Mouse (Mus musculus) ES-Bruce4 (cell line): ENCODE results near the gene Adap1. TPM values are rescaled to one million over a fixed set of nuclear protein-coding genes. Genes with fewer than 3 reads are reported as not detected.

ENCODE experiments used
- H3K27ac ChIP-seq: 2 replicates; pipeline ENCODE4 v1.5.1; 2012; ENCODE audit warnings: low read length, inconsistent platforms; ENCODE audit not compliant: insufficient read depth
- H3K27me3 ChIP-seq: 2 replicates; pipeline ENCODE4 v1.6.1; 2012; ENCODE audit warnings: mild to moderate bottlenecking, low read length, inconsistent platforms; ENCODE audit not compliant: control insufficient read depth, poor library complexity, insufficient read depth, severe bottlenecking
- H3K36me3 ChIP-seq: 2 replicates; pipeline ENCODE4 v1.6.1; 2012; ENCODE audit warnings: inconsistent platforms, mild to moderate bottlenecking, low read length, moderate library complexity; ENCODE audit not compliant: control insufficient read depth, poor library complexity, insufficient read depth, severe bottlenecking
- H3K4me1 ChIP-seq: one replicate; pipeline ENCODE4 v1.8.1; 2011; ENCODE audit warnings: low read length; ENCODE audit not compliant: control insufficient read depth, insufficient read depth
- H3K4me3 ChIP-seq: 2 replicates; pipeline ENCODE4 v1.5.1; 2011; ENCODE audit warnings: low read depth, mild to moderate bottlenecking, low read length
- H3K9ac ChIP-seq: 2 replicates; pipeline ENCODE4 v1.6.1; 2012; ENCODE audit warnings: low read depth, mild to moderate bottlenecking, inconsistent platforms; ENCODE audit not compliant: poor library complexity, severe bottlenecking
- H3K9me3 ChIP-seq: replicated peaks from 2 replicates; pipeline ENCODE4 v1.6.1; 2012; ENCODE audit warnings: mild to moderate bottlenecking, low read length, inconsistent platforms; ENCODE audit not compliant: control insufficient read depth, poor library complexity, insufficient read depth, severe bottlenecking
- CTCF ChIP-seq: IDR thresholded peaks from one replicate; pipeline ENCODE4 v1.8.1; 2011; ENCODE audit warnings: low read depth, low read length
- EP300 ChIP-seq: IDR thresholded peaks from 2 replicates; pipeline ENCODE4 v1.6.1; 2011; ENCODE audit warnings: low read depth, low read length; ENCODE audit not compliant: insufficient read depth
- POLR2A ChIP-seq: IDR thresholded peaks from one replicate; pipeline ENCODE4 v1.8.1; 2011; ENCODE audit warnings: low read length; ENCODE audit not compliant: insufficient read depth
- polyA plus RNA-seq: library from polyadenylated mRNA; stranded (reverse); fragments of >200 nt; gene quantifications from 2 replicates; pipeline ENCODE4 v1.2.4, GENCODE M21; 2011; ENCODE audit warnings: low read depth; ENCODE audit not compliant: missing spikeins, insufficient read depth, insufficient read length

Gene Adap1
- polyA plus RNA-seq, 1 experiment, result 16.5 TPM

- Histone ChIP-seq H3K27ac (no peak overlapping the region), H3K4me1 (no peaks in the 10 kb centered on the region), H3K9me3 (no peaks in the 10 kb centered on the region), H3K4me3 (no peak overlapping the region), H3K36me3 (no peaks in the 10 kb centered on the region), H3K27me3 (no peaks in the 10 kb centered on the region), H3K9ac (no peak overlapping the region)
- TF ChIP-seq CTCF (no peak), EP300 (no peak), POLR2A (no peak)
Observed at GRCm38 (mm10) chr5:139353946-139354345, 28.5 kb upstream of the Adap1 start.

DNA sequence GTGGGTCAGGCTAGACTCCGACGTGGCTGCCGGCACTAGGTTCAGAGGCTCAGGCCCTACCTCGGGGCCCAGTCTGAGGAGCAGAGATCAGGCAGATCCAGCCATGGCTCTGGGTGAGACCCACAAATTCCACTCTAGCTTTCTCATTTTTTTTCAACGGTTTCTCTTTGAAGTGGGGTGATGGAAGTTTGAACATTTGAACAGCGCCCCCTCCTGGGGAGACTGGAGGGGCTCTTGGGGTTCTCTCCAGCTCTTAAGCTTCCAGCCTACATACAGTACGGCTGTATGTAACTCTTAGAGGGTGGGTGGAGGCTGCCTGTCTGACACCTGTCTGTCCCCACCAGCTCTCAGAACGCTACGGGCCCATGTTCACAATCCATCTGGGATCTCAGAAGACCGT is 28.1 kb upstream of the Adap1 start:
- no peak overlapping the region for H3K4me3 ChIP-seq
- no peaks in the 10 kb centered on the region for H3K36me3 ChIP-seq
- no peak overlapping the region for H3K9ac ChIP-seq
- H3K4me1 ChIP-seq, result no peaks in the 10 kb centered on the region
- TF ChIP-seq CTCF (peak; percentile 31), EP300 (no peak), POLR2A (no peak)
- no peaks in the 10 kb centered on the region for H3K9me3 ChIP-seq
- no peaks in the 10 kb centered on the region for H3K27me3 ChIP-seq
- H3K27ac ChIP-seq, result no peak overlapping the region

GRCm38 (mm10) chr5:139352317-139352716 is 26.9 kb upstream of the Adap1 start, which contains the start of gene Cyp2w1:
Gene Cyp2w1 (plus strand): TSS chr5:139352617.
- no peak within 1 kb of the TSS for H3K4me3 ChIP-seq
- no peaks in the 10 kb centered on the region for H3K4me1 ChIP-seq
- H3K9ac ChIP-seq, result no peak within 1 kb of the TSS
- no peaks in the 10 kb centered on the region for H3K27me3 ChIP-seq
- H3K27ac ChIP-seq, result no peak within 1 kb of the TSS
- H3K36me3 ChIP-seq, result no peaks in the 10 kb centered on the region
- no peaks in the 10 kb centered on the region for H3K9me3 ChIP-seq
- TF ChIP-seq POLR2A (no peak), CTCF (no peak), EP300 (no peak)

- no peak overlapping the region for H3K9ac ChIP-seq
- no peaks in the 10 kb centered on the region for H3K4me1 ChIP-seq
- H3K9me3 ChIP-seq, result no peaks in the 10 kb centered on the region
- no peak overlapping the region for H3K4me3 ChIP-seq
- H3K27ac ChIP-seq, result no peak overlapping the region
- H3K36me3 ChIP-seq, result no peaks in the 10 kb centered on the region
- TF ChIP-seq CTCF (no peak), POLR2A (no peak), EP300 (no peak)
- no peaks in the 10 kb centered on the region for H3K27me3 ChIP-seq
Observed at GRCm38 (mm10) chr5:139351628-139352027, 26.2 kb upstream of the Adap1 start.

DNA sequence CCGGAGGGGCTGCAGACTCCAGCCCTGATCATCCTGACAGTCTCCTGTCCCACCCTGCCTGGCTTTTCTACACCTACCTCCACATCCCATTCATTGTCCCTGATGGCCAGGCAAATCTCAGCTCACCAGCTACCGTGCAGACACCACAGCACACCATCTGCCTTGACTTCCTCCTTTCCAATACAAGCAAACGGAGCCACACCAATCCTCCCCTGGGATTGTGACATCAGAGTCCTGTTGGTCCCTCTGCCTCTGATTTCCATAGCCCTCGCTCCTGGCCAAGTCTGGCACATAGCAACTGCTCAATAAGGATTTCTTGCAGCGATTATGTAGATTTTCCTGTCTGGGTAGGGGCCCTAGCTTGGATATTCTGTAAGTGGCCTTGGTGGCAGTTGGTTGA is 25.7 kb upstream of the Adap1 start, which contains the start of gene Cox19:
TSS of gene Cox19 (minus strand) at position 285 of the 400 bp plus-strand sequence.
- Histone ChIP-seq H3K4me1 (no peaks in the 10 kb centered on the region), H3K36me3 (no peaks in the 10 kb centered on the region), H3K9ac (no peak within 1 kb of the TSS), H3K27ac (no peak within 1 kb of the TSS), H3K9me3 (no peaks in the 10 kb centered on the region), H3K27me3 (no peaks in the 10 kb centered on the region), H3K4me3 (no peak within 1 kb of the TSS)
- TF ChIP-seq EP300 (no peak), CTCF (no peak), POLR2A (no peak)

- Histone ChIP-seq H3K27me3 (no peaks in the 10 kb centered on the region), H3K9ac (no peak overlapping the region), H3K4me1 (no peaks in the 10 kb centered on the region), H3K27ac (no peak overlapping the region), H3K36me3 (no peaks in the 10 kb centered on the region), H3K9me3 (no peaks in the 10 kb centered on the region), H3K4me3 (no peak overlapping the region)
- TF ChIP-seq POLR2A (no peak), CTCF (no peak), EP300 (no peak)
Observed at GRCm38 (mm10) chr5:139349713-139350112, 24.3 kb upstream of the Adap1 start.

GRCm38 (mm10) chr5:139347225-139347624 is 21.8 kb upstream of the Adap1 start:
- no peak overlapping the region for H3K27ac ChIP-seq
- TF ChIP-seq POLR2A, result no peak
- no peak for TF ChIP-seq CTCF
- TF ChIP-seq EP300, result no peak
- no peaks in the 10 kb centered on the region for H3K4me1 ChIP-seq
- H3K4me3 ChIP-seq, result no peak overlapping the region
- no peaks in the 10 kb centered on the region for H3K9me3 ChIP-seq
- H3K27me3 ChIP-seq, result no peaks in the 10 kb centered on the region
- H3K36me3 ChIP-seq, result no peaks in the 10 kb centered on the region
- no peak overlapping the region for H3K9ac ChIP-seq
